Mouse (Mus musculus) intestine, embryonic 16.5 days (tissue): ENCODE data around the gene Smim8. TPM values are rescaled to one million over a fixed set of nuclear protein-coding genes. Genes with fewer than 3 reads are reported as not detected.

Experiments
- ATAC-seq: fragments of 200-750 bp; cut with Nextera tagmentation; 2 replicates; pipeline ENCODE4 v1.8.0; 2017; ENCODE audit warnings: moderate TSS enrichment, moderate library complexity
- H3K27ac ChIP-seq: fragments of 300-500 bp; sonication (generic); 2 replicates; pipeline ENCODE4 v1.5.1; 2014; ENCODE audit warnings: mild to moderate bottlenecking, low read length
- H3K27me3 ChIP-seq: fragments of 300-500 bp; sonication (generic); replicated peaks from 2 replicates; pipeline ENCODE4 v1.6.1; 2014; ENCODE audit warnings: low read length, control low read depth, mixed read lengths; ENCODE audit not compliant: control insufficient read depth, insufficient read depth
- H3K36me3 ChIP-seq: fragments of 300-500 bp; sonication (generic); 2 replicates; pipeline ENCODE4 v1.6.1; 2014; ENCODE audit warnings: low read length, control low read depth; ENCODE audit not compliant: control insufficient read depth, insufficient read depth
- H3K4me1 ChIP-seq: fragments of 300-500 bp; sonication (generic); 2 replicates; pipeline ENCODE4 v1.6.1; 2014; ENCODE audit warnings: low read length, control low read depth, mixed read lengths; ENCODE audit not compliant: control insufficient read depth, insufficient read depth
- H3K4me2 ChIP-seq: fragments of 300-500 bp; sonication (generic); 2 replicates; pipeline ENCODE4 v1.6.1; 2014; ENCODE audit warnings: low read depth, low read length, control low read depth
- H3K4me3 ChIP-seq: fragments of 300-500 bp; sonication (generic); 2 replicates; pipeline ENCODE4 v1.5.1; 2014; ENCODE audit warnings: mild to moderate bottlenecking, low read length
- H3K9ac ChIP-seq: fragments of 300-500 bp; sonication (generic); 2 replicates; pipeline ENCODE4 v1.6.1; 2014; ENCODE audit warnings: low read depth, low read length
- H3K9me3 ChIP-seq: fragments of 300-500 bp; sonication (generic); 2 replicates; pipeline ENCODE4 v1.6.1; 2016; ENCODE audit warnings: low read length, control low read depth; ENCODE audit not compliant: control insufficient read depth
- WGBS: fragments of 180-500 bp; shearing (Covaris S2); extraction: QIAGEN DNeasy Blood & Tissue Kit; methylation state at CpG from one replicate; pipeline ENCODE4 v1.1.7; 2014; 5-methylcytosine and 5-hydroxymethylcytosine counted together
- polyA plus RNA-seq: library from polyadenylated mRNA; unstranded; fragments of >200 nt; fragmentation: Nextera tagmentation; extraction: Ambion mirVana; gene quantifications from 2 replicates; pipeline ENCODE4 v1.2.1, GENCODE M21; 2015

Gene Smim8
- polyA plus RNA-seq, 1 experiment from 2014 or later: 46.8 TPM

- ATAC-seq: no peak
- no peak overlapping the region for H3K4me2 ChIP-seq
- H3K27ac ChIP-seq: no peak overlapping the region
- 66% methylated on average over 4 of the region's 4 CpGs for WGBS
- H3K27me3 ChIP-seq: no peaks in the 10 kb centered on the region
- no peaks in the 10 kb centered on the region for H3K36me3 ChIP-seq
- no peaks in the 10 kb centered on the region for H3K4me1 ChIP-seq
- H3K9me3 ChIP-seq: peaks cover 2% of the 10 kb centered on the region; the same call in 1 of the 2 replicates
- H3K9ac ChIP-seq: no peak overlapping the region
- H3K4me3 ChIP-seq: no peak overlapping the region
Measured at GRCm38 (mm10) chr4:34724306-34724705, 53.9 kb downstream of the Smim8 start.

GRCm38 (mm10) chr4:34723186-34723585, 55.0 kb downstream of the Smim8 start:
- Histone ChIP-seq H3K27me3 (no peaks in the 10 kb centered on the region), H3K4me3 (no peak overlapping the region), H3K4me2 (no peak overlapping the region), H3K9ac (no peak overlapping the region), H3K36me3 (no peaks in the 10 kb centered on the region), H3K27ac (no peak overlapping the region), H3K4me1 (no peaks in the 10 kb centered on the region), H3K9me3 (peaks cover 2% of the 10 kb centered on the region; the same call in 1 of the 2 replicates)
- no peak for ATAC-seq
- WGBS: 69% methylated on average over 4 of the region's 4 CpGs

GRCm38 (mm10) chr4:34720127-34720895, 57.9 kb downstream of the Smim8 start:
- no peaks in the 10 kb centered on the region for H3K27me3 ChIP-seq
- 87% methylated on average over 7 of the region's 7 CpGs for WGBS

GRCm38 (mm10) chr4:34719421-34719820, 58.8 kb downstream of the Smim8 start:
- Histone ChIP-seq H3K27me3 (no peaks in the 10 kb centered on the region), H3K9ac (no peak overlapping the region), H3K36me3 (no peaks in the 10 kb centered on the region), H3K4me3 (no peak overlapping the region), H3K4me2 (no peak overlapping the region), H3K9me3 (peaks cover 2% of the 10 kb centered on the region; the same call in 1 of the 2 replicates), H3K4me1 (no peaks in the 10 kb centered on the region), H3K27ac (no peak overlapping the region)
- 97% methylated on average over 12 of the region's 12 CpGs for WGBS
- no peak for ATAC-seq

More at GRCm38 (mm10) chr4:34720127-34720895, 57.9 kb downstream of the Smim8 start:
- no peak for ATAC-seq
- no peak overlapping the region for H3K4me3 ChIP-seq
- no peak overlapping the region for H3K27ac ChIP-seq
- peaks cover 2% of the 10 kb centered on the region; the same call in 1 of the 2 replicates for H3K9me3 ChIP-seq
- H3K36me3 ChIP-seq: no peaks in the 10 kb centered on the region
- H3K4me2 ChIP-seq: no peak overlapping the region
- no peaks in the 10 kb centered on the region for H3K4me1 ChIP-seq
- H3K9ac ChIP-seq: no peak overlapping the region

Other genes starting within 250 kb of the Smim8 start
- 9.2 and 14.0 TPM in 2 replicates for gene Akirin2, start 227.5 kb downstream of the Smim8 start, polyA plus RNA-seq
- 64.1 and 69.2 TPM in 2 replicates for gene Orc3, start 163.5 kb downstream of the Smim8 start, polyA plus RNA-seq
- gene Rars2, start 163.5 kb downstream of the Smim8 start, polyA plus RNA-seq: 74.5 and 75.3 TPM in 2 replicates
- gene Slc35a1, start 91.0 kb downstream of the Smim8 start, polyA plus RNA-seq: 69.6 and 78.6 TPM in 2 replicates
- 0.15 and 0.20 TPM in 2 replicates for gene Cfap206, start 48.2 kb downstream of the Smim8 start, polyA plus RNA-seq
- gene Gm136, start 22.2 kb downstream of the Smim8 start, polyA plus RNA-seq: not detected in 2 replicates
- gene Zfp292, start 104.5 kb upstream of the Smim8 start, polyA plus RNA-seq: 11.2 and 11.3 TPM in 2 replicates
- gene Cga, start 115.4 kb upstream of the Smim8 start, polyA plus RNA-seq: not detected in 2 replicates